Comparison of ENCODE assay signal across 12 mouse cellular contexts in genomic region chr5:92900470-92900869, GRCm38 (mm10).
A peak's percentile ranks its signal among the peaks of the same experiment; 100 is the strongest.
DNase-seq lines count a peak whose midpoint lies in the region; ATAC-seq and TF ChIP-seq lines count a peak whose summit lies in the region.
"Had no signal": no experiment of that assay in that cellular context is flagged by ENCODE, and none has a peak within 500 bp of the region (broad histone marks: within the 10 kb centered on the region; RNA-seq: fewer than 3 reads in every experiment).

No protein-coding gene starts in this region.

- H3K9ac ChIP-seq in forebrain, embryonic 16.5 days (replicated peaks; ENCODE audit: low read depth, low read length) = no peak overlapping the region
- H3K9ac ChIP-seq in hindbrain, embryonic 12.5 days = no peak overlapping the region
- H3K9ac ChIP-seq in hindbrain, embryonic 11.5 days (ENCODE audit: low read depth, low read length) = no peak overlapping the region
- no peak overlapping the region for H3K9ac ChIP-seq in midbrain, embryonic 16.5 days (ENCODE audit: low read depth, low read length)
- H3K9ac ChIP-seq in intestine, postnatal 0 days (ENCODE audit: low read depth, low read length) = 0 out of 2 replicates have a peak overlapping the region, but pooled peaks have one; percentile 8

- TF ChIP-seq CTCF in intestine, postnatal 0 days (IDR thresholded peaks at IDR 0.05; ENCODE audit: low read depth) = peak; percentile 53

- peak overlapping the region; percentile 88 for H3K4me3 ChIP-seq in forebrain, embryonic 10.5 days
- H3K4me3 ChIP-seq in forebrain, embryonic 16.5 days (replicated peaks; ENCODE audit: low read length) = no peak overlapping the region
- H3K4me3 ChIP-seq in hindbrain, embryonic 12.5 days = no peak overlapping the region
- no peak overlapping the region for H3K4me3 ChIP-seq in hindbrain, embryonic 11.5 days (ENCODE audit: low read depth, low read length)
- H3K4me3 ChIP-seq in midbrain, embryonic 10.5 days = peak overlapping the region; percentile 87; the same call in 1 of the 2 replicates
- no peak overlapping the region for H3K4me3 ChIP-seq in midbrain, embryonic 16.5 days (ENCODE audit: low read depth, low read length)
- H3K4me3 ChIP-seq in intestine, postnatal 0 days (ENCODE audit: low read depth, low read length) = peak overlapping the region; percentile 86

- H3K27me3 ChIP-seq in forebrain, embryonic 10.5 days (ENCODE audit: poor library complexity, severe bottlenecking) = no peaks in the 10 kb centered on the region
- no peaks in the 10 kb centered on the region for H3K27me3 ChIP-seq in forebrain, embryonic 16.5 days (replicated peaks; ENCODE audit: control insufficient read depth, insufficient read depth, low read length)
- no peaks in the 10 kb centered on the region for H3K27me3 ChIP-seq in hindbrain, embryonic 12.5 days
- H3K27me3 ChIP-seq in hindbrain, embryonic 11.5 days (ENCODE audit: control insufficient read depth, insufficient read depth, low read length) = no peaks in the 10 kb centered on the region
- H3K27me3 ChIP-seq in midbrain, embryonic 10.5 days (ENCODE audit: low read depth, poor library complexity, severe bottlenecking) = no peaks in the 10 kb centered on the region
- H3K27me3 ChIP-seq in midbrain, embryonic 16.5 days (ENCODE audit: control insufficient read depth, insufficient read depth, low read depth, low read length) = no peaks in the 10 kb centered on the region
- H3K27me3 ChIP-seq in intestine, postnatal 0 days (replicated peaks; ENCODE audit: control insufficient read depth, insufficient read depth, low read length) = no peaks in the 10 kb centered on the region

- H3K4me2 ChIP-seq in forebrain, embryonic 16.5 days (ENCODE audit: low read length) = no peak overlapping the region
- H3K4me2 ChIP-seq in hindbrain, embryonic 12.5 days (replicated peaks) = peak overlapping the region; percentile 21; the same call in 1 of the 2 replicates
- H3K4me2 ChIP-seq in hindbrain, embryonic 11.5 days (replicated peaks; ENCODE audit: low read depth, low read length) = no peak overlapping the region
- no peak overlapping the region for H3K4me2 ChIP-seq in midbrain, embryonic 16.5 days (ENCODE audit: low read length)
- peak overlapping the region; percentile 81 for H3K4me2 ChIP-seq in intestine, postnatal 0 days (replicated peaks; ENCODE audit: low read depth)

- 63% methylated on average over 5 of the region's 5 CpGs for WGBS in forebrain, embryonic 10.5 days
- 64% methylated on average over 5 of the region's 5 CpGs for WGBS in forebrain, embryonic 16.5 days
- WGBS in hindbrain, embryonic 12.5 days = 63% methylated on average over 5 of the region's 5 CpGs
- WGBS in hindbrain, embryonic 11.5 days = 55% methylated on average over 5 of the region's 5 CpGs
- WGBS in midbrain, embryonic 10.5 days = 60% methylated on average over 5 of the region's 5 CpGs
- 63% methylated on average over 5 of the region's 5 CpGs for WGBS in midbrain, embryonic 16.5 days
- WGBS in intestine, postnatal 0 days = 34% methylated on average over 5 of the region's 5 CpGs

- H3K4me1 ChIP-seq in forebrain, embryonic 10.5 days = peaks cover 86% of the 10 kb centered on the region
- peaks cover 15% of the 10 kb centered on the region for H3K4me1 ChIP-seq in forebrain, embryonic 16.5 days (replicated peaks; ENCODE audit: control insufficient read depth, insufficient read depth, low read length)
- peaks cover 40% of the 10 kb centered on the region for H3K4me1 ChIP-seq in hindbrain, embryonic 12.5 days
- peaks cover 11% of the 10 kb centered on the region for H3K4me1 ChIP-seq in hindbrain, embryonic 11.5 days (replicated peaks; ENCODE audit: control insufficient read depth, insufficient read depth, low read length)
- peaks cover 87% of the 10 kb centered on the region for H3K4me1 ChIP-seq in midbrain, embryonic 10.5 days
- peaks cover 26% of the 10 kb centered on the region for H3K4me1 ChIP-seq in midbrain, embryonic 16.5 days (ENCODE audit: control insufficient read depth, insufficient read depth, low read length)
- peaks cover 6% of the 10 kb centered on the region for H3K4me1 ChIP-seq in intestine, postnatal 0 days (replicated peaks; ENCODE audit: control insufficient read depth, insufficient read depth, low read length)

- no peak for ATAC-seq in forebrain, embryonic 16.5 days
- ATAC-seq in hindbrain, embryonic 12.5 days (ENCODE audit: low FRiP score) = no peak
- no peak for ATAC-seq in hindbrain, embryonic 11.5 days (ENCODE audit: low FRiP score)
- ATAC-seq in midbrain, embryonic 16.5 days = no peak
- ATAC-seq in intestine, postnatal 0 days = no peak

- no peaks in the 10 kb centered on the region for H3K9me3 ChIP-seq in forebrain, embryonic 10.5 days
- no peaks in the 10 kb centered on the region for H3K9me3 ChIP-seq in forebrain, embryonic 16.5 days (ENCODE audit: control insufficient read depth, low read length)
- H3K9me3 ChIP-seq in hindbrain, embryonic 12.5 days (replicated peaks) = no peaks in the 10 kb centered on the region
- H3K9me3 ChIP-seq in hindbrain, embryonic 11.5 days (ENCODE audit: control insufficient read depth, low read length) = no peaks in the 10 kb centered on the region
- H3K9me3 ChIP-seq in midbrain, embryonic 10.5 days (replicated peaks) = no peaks in the 10 kb centered on the region
- no peaks in the 10 kb centered on the region for H3K9me3 ChIP-seq in midbrain, embryonic 16.5 days (replicated peaks; ENCODE audit: control insufficient read depth, low read length, poor library complexity, severe bottlenecking)
- no peaks in the 10 kb centered on the region for H3K9me3 ChIP-seq in intestine, postnatal 0 days (ENCODE audit: control insufficient read depth)

- peaks cover 12% of the 10 kb centered on the region for H3K36me3 ChIP-seq in forebrain, embryonic 10.5 days (replicated peaks)
- no peaks in the 10 kb centered on the region for H3K36me3 ChIP-seq in forebrain, embryonic 16.5 days (ENCODE audit: control insufficient read depth, insufficient read depth)
- H3K36me3 ChIP-seq in hindbrain, embryonic 12.5 days = no peaks in the 10 kb centered on the region
- H3K36me3 ChIP-seq in hindbrain, embryonic 11.5 days (ENCODE audit: control insufficient read depth, insufficient read depth, low read length) = no peaks in the 10 kb centered on the region
- H3K36me3 ChIP-seq in midbrain, embryonic 10.5 days = peaks cover 9% of the 10 kb centered on the region
- no peaks in the 10 kb centered on the region for H3K36me3 ChIP-seq in midbrain, embryonic 16.5 days (ENCODE audit: control insufficient read depth, insufficient read depth, low read length)
- H3K36me3 ChIP-seq in intestine, postnatal 0 days (ENCODE audit: control insufficient read depth, insufficient read depth) = peaks cover 19% of the 10 kb centered on the region

- H3K27ac ChIP-seq in forebrain, embryonic 10.5 days = peak overlapping the region; percentile 74; the same call in 1 of the 2 replicates
- no peak overlapping the region for H3K27ac ChIP-seq in forebrain, embryonic 16.5 days (ENCODE audit: low read length)
- no peak overlapping the region for H3K27ac ChIP-seq in hindbrain, embryonic 12.5 days
- H3K27ac ChIP-seq in hindbrain, embryonic 11.5 days (ENCODE audit: low read depth, low read length) = no peak overlapping the region
- H3K27ac ChIP-seq in midbrain, embryonic 10.5 days (replicated peaks) = no peak overlapping the region; the same call in 1 of the 2 replicates
- no peak overlapping the region for H3K27ac ChIP-seq in midbrain, embryonic 16.5 days (ENCODE audit: low read length)
- peak overlapping the region; percentile 79 for H3K27ac ChIP-seq in intestine, postnatal 0 days (ENCODE audit: low read depth, low read length)

- DNase-seq in forebrain, embryonic 10.5 days (ENCODE audit: extremely low spot score, low spot score) = no peak
- DNase-seq in hindbrain, embryonic 11.5 days (ENCODE audit: low spot score) = no peak
- DNase-seq in midbrain, embryonic 10.5 days (ENCODE audit: low spot score) = no peak
- no peak for DNase-seq in layer of hippocampus, adult 9-10 months (ENCODE audit: low spot score)
- DNase-seq: adrenal gland, postnatal 14 days; cerebellum, postnatal 10 days; kidney, postnatal 25 days; thymus, postnatal 25 days had no signal

Comparison
In these comparisons a context has a peak if more than half of its experiments do, and no peak if none do; other contexts are left out.
1. H3K27ac ChIP-seq: peak in forebrain, embryonic 10.5 days (single experiment) and intestine, postnatal 0 days (single experiment); none in forebrain, embryonic 16.5 days (single experiment), hindbrain, embryonic 12.5 days (single experiment), hindbrain, embryonic 11.5 days (single experiment), midbrain, embryonic 10.5 days (single experiment) and midbrain, embryonic 16.5 days (single experiment).
2. H3K4me3 ChIP-seq: peak in forebrain, embryonic 10.5 days (single experiment), midbrain, embryonic 10.5 days (single experiment) and intestine, postnatal 0 days (single experiment); none in forebrain, embryonic 16.5 days (single experiment), hindbrain, embryonic 12.5 days (single experiment), hindbrain, embryonic 11.5 days (single experiment) and midbrain, embryonic 16.5 days (single experiment).
3. H3K4me2 ChIP-seq: peak in hindbrain, embryonic 12.5 days (single experiment) and intestine, postnatal 0 days (single experiment); none in forebrain, embryonic 16.5 days (single experiment), hindbrain, embryonic 11.5 days (single experiment) and midbrain, embryonic 16.5 days (single experiment).